Mouse (Mus musculus) lung, adult 2 months (tissue): ENCODE data around the gene Fdxr. TPM values are rescaled to one million over a fixed set of nuclear protein-coding genes. Genes with fewer than 3 reads are reported as not detected.

Experiments used
- DNase-seq: peaks from one replicate; pipeline ENCODE4 v3.0.0; 2022
- H3K4me1 ChIP-seq: fragments of 200-500 bp; 2 replicates; pipeline ENCODE4 v1.6.1; 2011; ENCODE audit warnings: low read length; ENCODE audit not compliant: control insufficient read depth, insufficient read depth
- H3K4me3 ChIP-seq: fragments of 200-500 bp; replicated peaks from 2 replicates; pipeline ENCODE3; 2011; ENCODE audit warnings: low read depth, mild to moderate bottlenecking, control low read depth, low read length; ENCODE audit errors: extremely low read depth
- CTCF ChIP-seq: fragments of 200-500 bp; IDR thresholded peaks from 2 replicates; pipeline ENCODE4 v1.5.1; 2011; ENCODE audit warnings: mild to moderate bottlenecking, low read length, control low read depth; ENCODE audit not compliant: insufficient read depth
- POLR2A ChIP-seq: fragments of 200-500 bp; IDR thresholded peaks from 2 replicates; pipeline ENCODE4 v1.6.1; 2011; ENCODE audit warnings: low read depth, mild to moderate bottlenecking, control low read depth, low read length, borderline replicate concordance; ENCODE audit errors: extremely low read depth
- WGBS: fragments of 180-500 bp; shearing (Covaris S2); methylation state at CpG from one replicate; pipeline ENCODE4 v1.1.7; 2018; 5-methylcytosine and 5-hydroxymethylcytosine counted together
- polyA plus RNA-seq: library from polyadenylated mRNA; depleted of rRNA; stranded (reverse); fragments of >200 nt; gene quantifications from 2 replicates; pipeline ENCODE4 v1.2.3, GENCODE M21; 2012

Gene Fdxr
- polyA plus RNA-seq, 1 experiment, result 13.0 TPM

- WGBS, result 83% methylated on average over 10 of the region's 10 CpGs
Measured at GRCm38 (mm10) chr11:115272894-115273498, 3.9 kb downstream of the Fdxr start.

GRCm38 (mm10) chr11:115271481-115271880 lies 5.4 kb downstream of the Fdxr start:
- no peak for DNase-seq

More at GRCm38 (mm10) chr11:115272894-115273498, 3.9 kb downstream of the Fdxr start:
- no peak for DNase-seq
- Histone ChIP-seq H3K4me3 (no peak overlapping the region), H3K4me1 (peaks cover 7% of the 10 kb centered on the region; the same call in 1 of the 2 replicates)
- TF ChIP-seq CTCF (no peak), POLR2A (no peak)

GRCm38 (mm10) chr11:115271052-115271451 lies 5.8 kb downstream of the Fdxr start:
- Histone ChIP-seq H3K4me3 (no peak overlapping the region), H3K4me1 (no peaks in the 10 kb centered on the region)
- no peak for DNase-seq
- TF ChIP-seq POLR2A, result no peak
- no peak for TF ChIP-seq CTCF
- 71% methylated on average over 9 of the region's 9 CpGs for WGBS

More at GRCm38 (mm10) chr11:115271481-115271880, 5.4 kb downstream of the Fdxr start:
- peaks cover 4% of the 10 kb centered on the region; the same call in 1 of the 2 replicates for H3K4me1 ChIP-seq
- H3K4me3 ChIP-seq, result no peak overlapping the region
- 74% methylated on average over 10 of the region's 10 CpGs for WGBS
- TF ChIP-seq POLR2A (no peak), CTCF (no peak)

GRCm38 (mm10) chr11:115270148-115270861 lies 6.5 kb downstream of the Fdxr start:
- 30% methylated on average over 19 of the region's 19 CpGs for WGBS
- no peaks in the 10 kb centered on the region for H3K4me1 ChIP-seq
- DNase-seq, result peak; percentile 79
- TF ChIP-seq POLR2A (no peak), CTCF (peak; percentile 96)
- no peak overlapping the region for H3K4me3 ChIP-seq

- no peak overlapping the region for H3K4me3 ChIP-seq
- H3K4me1 ChIP-seq, result no peaks in the 10 kb centered on the region
- no peak for TF ChIP-seq POLR2A
- TF ChIP-seq CTCF, result no peak
- WGBS, result 89% methylated on average over 27 of the region's 27 CpGs
- DNase-seq, result no peak
Measured at GRCm38 (mm10) chr11:115269330-115270066, 7.4 kb downstream of the Fdxr start.

- DNase-seq, result no peak
- TF ChIP-seq POLR2A, result no peak
- TF ChIP-seq CTCF, result no peak
- 86% methylated on average over 11 of the region's 11 CpGs for whole genome bisulfite sequencing
- no peaks in the 10 kb centered on the region for H3K4me1 ChIP-seq
- H3K4me3 ChIP-seq, result no peak overlapping the region
Measured at GRCm38 (mm10) chr11:115267958-115268357, 8.9 kb downstream of the Fdxr start.

- no peak for TF ChIP-seq POLR2A
- TF ChIP-seq CTCF, result no peak
- H3K4me3 ChIP-seq, result no peak within 1 kb of the TSS
- 10% methylated on average over 47 of the region's 50 CpGs for WGBS
Measured at GRCm38 (mm10) chr11:115267061-115267883, 9.6 kb downstream of the Fdxr start, which contains the start of gene Grin2c. Grin2c (minus strand) TSS chr11:115267243.

GRCm38 (mm10) chr11:115266400-115266778 lies 10.5 kb downstream of the Fdxr start:
- Histone ChIP-seq H3K4me1 (no peaks in the 10 kb centered on the region), H3K4me3 (no peak overlapping the region)
- DNase-seq, result no peak
- WGBS, result 5% methylated on average over 21 of the region's 22 CpGs
- TF ChIP-seq CTCF (no peak), POLR2A (no peak)

More at GRCm38 (mm10) chr11:115267061-115267883, 9.6 kb downstream of the Fdxr start, which contains the start of gene Grin2c:
- DNase-seq, result no peak
- no peaks in the 10 kb centered on the region for H3K4me1 ChIP-seq

- TF ChIP-seq CTCF (no peak), POLR2A (no peak)
- Histone ChIP-seq H3K4me3 (no peak overlapping the region), H3K4me1 (no peaks in the 10 kb centered on the region)
- 8% methylated on average over 20 of the region's 20 CpGs for WGBS
- DNase-seq, result no peak
Measured at GRCm38 (mm10) chr11:115265771-115266399, 11.0 kb downstream of the Fdxr start.
